Mouse (Mus musculus) C2C12 (cell line): ENCODE data around the gene Hyal2.

Source experiments
- CTCF ChIP-seq: IDR thresholded peaks from one replicate; pipeline ENCODE4 v1.5.1; 2011; ENCODE audit not compliant: control insufficient read depth, insufficient read depth, insufficient read length
- MAX ChIP-seq: IDR thresholded peaks from one replicate; pipeline ENCODE4 v1.6.1; 2011; ENCODE audit warnings: mild to moderate bottlenecking, control low read depth
- USF1 ChIP-seq: IDR thresholded peaks from one replicate; pipeline ENCODE4 v1.6.1; 2011; ENCODE audit warnings: low read depth, mild to moderate bottlenecking, control low read depth, moderate library complexity

GRCm38 (mm10) chr9:107541005-107541404 is 26.7 kb upstream of the Hyal2 start:
- no peak for TF ChIP-seq CTCF
- TF ChIP-seq MAX, result no peak
- TF ChIP-seq USF1, result no peak
